Mouse (Mus musculus): Measurements from ENCODE around the gene Map3k12.
A peak's percentile ranks its signal among the peaks of the same experiment; 100 is the strongest.

DNA sequence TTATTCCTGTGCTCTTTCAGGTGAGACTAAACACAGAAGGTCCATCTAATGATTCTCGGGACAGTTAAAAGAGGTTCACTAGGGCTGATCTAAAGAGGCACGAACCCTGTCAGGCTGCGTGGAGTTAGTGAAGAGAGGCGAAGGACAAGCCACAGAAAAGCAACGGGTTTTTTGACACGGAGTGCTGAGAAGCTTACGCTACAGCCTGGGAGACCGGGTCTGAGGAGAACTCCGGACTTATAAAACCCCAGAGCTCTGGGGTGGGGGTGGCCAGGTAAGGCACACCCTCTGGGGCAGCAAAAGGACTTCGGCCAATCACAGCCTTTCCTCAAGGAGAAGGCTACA lies 739 bp upstream of the Map3k12 start:
- TF ChIP-seq POLR2A (IDR thresholded peaks at IDR 0.05; ENCODE audit: low read depth, low read length), result peak; percentile 99
- no peak for TF ChIP-seq CTCF (IDR thresholded peaks at IDR 0.05; ENCODE audit: extremely low read depth, insufficient read length, insufficient replicate concordance, low read depth, low read length)

All from small intestine, adult 2 months (tissue).